Mouse (Mus musculus): ENCODE data around the gene Fam53b.

GRCm38 (mm10) chr7:132824346-132825022 lies 10.8 kb upstream of the Fam53b start:
- no peak for TF ChIP-seq GATA1 (IDR thresholded peaks at IDR 0.05; ENCODE audit: borderline replicate concordance, low read length)
- no peak for TF ChIP-seq FLI1 (IDR thresholded peaks at IDR 0.05; ENCODE audit: low read length)

Measured in megakaryocyte, embryonic 14.5 days (primary cell).